Mouse (Mus musculus) left cerebral cortex, postnatal 14 days (tissue): ENCODE measurements around the gene Olfr1392. TPM values are rescaled to one million over a fixed set of nuclear protein-coding genes. Genes with fewer than 3 reads are reported as not detected.

Experiments
- DNase-seq, 2 experiments: peaks; one replicate each; pipeline ENCODE4 v3.0.0; 2021 to 2022; ENCODE audit warnings: low spot score in 2 of 2, mixed read lengths in 1 of 2
- intact Hi-C: fragments of 180-260 bp; cut with DNase I; formaldehyde crosslinking; loops from one replicate; pipeline ENCODE4 v1.15.1; 2025
- total RNA-seq, 2 experiments: library from RNA; stranded (reverse); gene quantifications; 2 replicates each; pipeline ENCODE4 v1.2.3; 2021

Olfr1392 gene
- total RNA-seq, 2 experiments from 2014 or later = 0.19 TPM; not detected in 1

DNA sequence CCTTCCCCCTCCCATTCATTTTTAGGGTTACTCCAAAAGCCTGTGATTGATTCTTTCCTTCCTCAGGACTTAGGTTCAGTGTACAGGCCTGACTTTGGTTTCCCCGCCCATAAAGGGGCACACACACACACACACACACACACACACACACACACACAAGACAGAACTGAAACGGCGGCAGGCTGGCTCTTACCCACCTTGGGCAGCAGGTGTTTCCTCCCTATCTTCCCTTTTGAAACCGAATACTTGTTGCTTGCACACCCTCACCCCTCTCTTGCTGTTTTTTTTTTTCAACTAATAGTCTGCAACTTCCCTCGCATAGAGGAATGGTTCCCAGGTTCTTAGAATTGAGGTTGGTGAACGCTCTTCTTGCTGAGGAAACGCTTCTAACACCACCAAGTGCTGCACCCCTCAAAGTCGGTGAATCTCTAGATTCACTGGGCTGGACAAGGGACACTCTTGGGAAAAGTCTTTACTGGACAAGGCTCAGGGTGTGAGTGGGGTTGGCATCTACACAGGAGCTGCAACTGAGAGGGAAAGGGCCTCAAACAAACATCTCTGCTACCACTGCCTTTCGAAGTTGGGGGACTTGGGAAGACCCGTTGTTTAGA lies 35.2 kb upstream of the Olfr1392 start:
- intact Hi-C loops = loop anchor here (2.0 to 10.0 kb wide), 4 partner anchors 47 to 435 kb away; partner anchors contain the start of genes Btnl9, Trim41 and Zfp62
- peak in 1 of 2 experiments; percentile 21 for DNase-seq

- DNase-seq = peak; percentile 54 to 68
- intact Hi-C loops = loop anchor here (5.0 kb wide), 1 partner anchor 63 kb away; the partner anchor contains the start of gene Btnl9
These were observed 34.4 kb upstream of the Olfr1392 start for GRCm38 (mm10) chr11:49250422-49251379.

GRCm38 (mm10) chr11:49251380-49251761 lies 33.7 kb upstream of the Olfr1392 start:
- DNase-seq = no peak
- intact Hi-C loops = loop anchor here (5.0 kb wide), 1 partner anchor 64 kb away; the partner anchor contains the start of gene Btnl9

DNA sequence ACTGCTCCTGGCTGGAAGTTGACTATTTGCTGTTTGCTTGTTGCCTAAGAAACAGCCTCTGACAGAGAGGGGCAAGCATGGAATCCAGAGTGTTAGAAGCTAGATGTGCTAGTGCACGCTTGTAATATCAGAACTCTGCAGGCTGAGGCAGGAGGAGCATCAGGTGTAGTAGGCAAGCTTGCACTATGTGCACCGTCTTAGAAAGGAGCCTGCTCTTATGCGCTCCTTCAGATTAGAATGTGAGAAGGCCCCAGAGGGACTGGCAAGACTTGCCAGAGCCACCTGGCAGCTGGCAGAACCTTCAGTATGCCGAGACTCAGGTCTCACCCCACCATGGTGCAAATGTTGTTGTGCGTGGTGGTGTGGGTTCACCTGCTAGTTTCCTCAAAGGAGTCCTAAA lies 33.0 kb upstream of the Olfr1392 start:
- intact Hi-C loops = loop anchor here (5.0 kb wide), 1 partner anchor 65 kb away; the partner anchor contains the start of gene Btnl9
- DNase-seq = no peak

DNA sequence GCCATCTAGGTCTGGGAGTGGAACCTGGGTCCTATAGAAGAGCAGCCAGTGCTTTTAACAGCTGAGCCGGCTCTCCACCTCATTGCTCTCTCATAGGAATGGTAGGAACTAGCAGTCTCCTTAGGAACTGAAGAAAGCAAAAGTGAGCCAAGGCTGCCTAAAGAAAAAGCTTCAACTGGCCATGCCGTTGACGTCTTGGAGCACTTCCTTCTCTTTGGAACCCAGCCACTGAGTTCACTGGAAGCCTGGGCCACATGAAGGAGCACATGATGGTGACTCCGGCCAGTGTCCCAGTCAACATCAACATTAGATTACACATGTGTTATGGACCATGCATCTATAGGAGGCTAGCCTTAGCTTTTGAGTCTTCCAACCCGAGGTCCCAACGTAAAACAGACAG lies 32.0 kb upstream of the Olfr1392 start:
- no peak for DNase-seq
- intact Hi-C loops = loop anchor here (5.0 kb wide), 1 partner anchor 66 kb away; the partner anchor contains the start of gene Btnl9

DNA sequence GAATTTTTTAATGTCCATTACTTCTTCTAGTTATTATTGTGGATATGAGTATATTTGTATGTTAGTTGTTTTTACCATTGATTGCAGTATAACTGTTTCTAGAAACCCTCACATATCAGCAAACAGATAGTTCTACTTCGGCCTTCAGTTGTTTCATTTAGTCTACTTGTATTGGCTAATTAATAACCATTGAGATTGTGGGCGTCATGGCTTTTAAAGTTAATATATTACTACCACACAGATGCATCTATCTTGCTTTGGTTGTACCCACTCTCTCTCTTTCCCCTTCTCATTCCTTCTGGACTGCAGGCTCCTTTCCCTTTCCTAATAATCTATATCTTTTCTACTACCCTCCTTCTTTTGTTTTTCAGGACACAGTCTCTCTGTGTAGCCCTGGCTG lies 25.8 kb upstream of the Olfr1392 start:
- intact Hi-C loops = no loop called here
- no peak for DNase-seq

- no peak for DNase-seq
- intact Hi-C loops = no loop called here
These were observed 25.3 kb upstream of the Olfr1392 start for GRCm38 (mm10) chr11:49259829-49260228.

DNA sequence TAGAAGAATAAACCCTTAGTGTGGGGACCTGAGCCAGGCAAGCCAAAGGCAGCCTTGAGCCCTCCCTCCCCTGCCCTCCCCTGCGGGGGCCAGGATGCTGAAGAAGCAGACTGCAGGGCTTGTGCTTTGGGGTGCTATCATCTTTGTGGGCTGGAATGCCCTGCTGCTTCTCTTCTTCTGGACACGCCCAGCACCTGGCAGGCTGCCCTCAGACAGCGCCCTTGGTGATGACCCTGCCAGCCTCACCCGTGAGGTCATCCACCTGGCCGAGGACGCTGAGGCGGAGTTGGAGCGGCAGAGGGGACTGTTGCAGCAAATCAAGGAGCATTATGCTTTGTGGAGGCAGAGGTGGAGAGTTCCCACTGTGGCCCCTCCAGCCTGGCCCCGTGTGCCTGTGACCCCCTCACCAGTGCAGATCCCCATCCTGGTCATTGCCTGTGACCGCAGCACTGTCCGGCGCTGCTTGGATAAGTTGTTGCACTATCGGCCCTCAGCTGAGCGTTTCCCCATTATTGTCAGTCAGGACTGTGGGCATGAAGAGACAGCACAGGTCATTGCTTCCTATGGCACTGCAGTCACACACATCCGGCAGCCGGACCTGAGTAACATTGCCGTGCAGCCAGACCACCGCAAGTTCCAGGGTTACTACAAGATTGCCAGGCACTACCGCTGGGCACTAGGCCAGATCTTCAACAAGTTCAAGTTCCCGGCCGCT lies 24.3 kb upstream of the Olfr1392 start:
- intact Hi-C loops = no loop called here
- DNase-seq = no peak

GRCm38 (mm10) chr11:49261313-49261855 lies 23.7 kb upstream of the Olfr1392 start:
- DNase-seq = no peak
- intact Hi-C loops = no loop called here

GRCm38 (mm10) chr11:49262286-49262685 lies 22.8 kb upstream of the Olfr1392 start:
- intact Hi-C loops = loop anchor here (2.0 kb wide), 1 partner anchor 53 kb away; no protein-coding TSS in a partner anchor
- no peak for DNase-seq

- intact Hi-C loops = loop anchor here (2.0 kb wide), 1 partner anchor 54 kb away; no protein-coding TSS in a partner anchor
- no peak for DNase-seq
These were observed 21.9 kb upstream of the Olfr1392 start for GRCm38 (mm10) chr11:49263149-49263548.

- intact Hi-C loops = no loop called here
- DNase-seq = no peak
These were observed 21.0 kb upstream of the Olfr1392 start for GRCm38 (mm10) chr11:49264081-49264480.

DNA sequence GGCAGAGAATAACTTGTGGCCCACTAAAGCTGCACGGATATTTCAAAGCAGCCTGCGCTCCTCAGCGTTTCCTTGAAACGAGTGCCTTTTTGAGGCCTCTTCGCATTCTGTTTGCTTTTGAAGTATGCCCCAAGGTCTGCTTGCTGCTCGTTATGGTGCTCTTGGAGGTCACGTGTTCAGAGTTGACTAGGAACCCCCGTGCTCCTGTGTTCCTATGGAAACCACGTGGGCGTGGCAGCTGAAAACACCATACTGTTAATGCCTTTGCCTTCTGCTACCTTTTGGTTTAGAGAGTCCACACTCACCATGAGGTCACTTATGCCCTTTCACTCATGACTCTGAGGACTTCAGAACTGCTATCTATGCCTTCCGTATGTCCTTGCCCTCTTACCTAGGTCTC lies 20.5 kb upstream of the Olfr1392 start:
- intact Hi-C loops = no loop called here

DNA sequence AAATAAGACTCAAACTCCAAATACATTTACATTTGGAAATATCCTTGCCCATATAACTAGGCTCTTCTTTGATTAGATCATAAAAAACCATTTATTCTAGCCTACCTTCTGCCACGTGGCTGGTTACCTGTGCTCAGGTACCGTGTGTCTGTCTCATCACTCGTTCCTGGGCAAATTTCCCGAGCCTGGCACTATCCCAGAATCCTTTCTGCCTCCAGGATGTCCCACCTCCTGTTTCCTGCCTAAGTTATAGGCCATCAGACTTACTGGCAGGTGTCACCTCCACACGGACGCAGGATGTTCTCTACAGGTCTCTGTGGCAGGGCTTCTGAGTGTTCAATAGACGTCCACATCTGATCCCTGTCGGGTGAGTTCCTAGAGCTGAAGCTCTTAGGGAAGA lies 20.0 kb upstream of the Olfr1392 start:
- intact Hi-C loops = no loop called here
- DNase-seq = no peak

More for the DNA sequence above, 20.5 kb upstream of the Olfr1392 start:
- DNase-seq = no peak

- intact Hi-C loops = no loop called here
- DNase-seq = no peak
These were observed 18.4 kb upstream of the Olfr1392 start for GRCm38 (mm10) chr11:49266671-49267070.

DNA sequence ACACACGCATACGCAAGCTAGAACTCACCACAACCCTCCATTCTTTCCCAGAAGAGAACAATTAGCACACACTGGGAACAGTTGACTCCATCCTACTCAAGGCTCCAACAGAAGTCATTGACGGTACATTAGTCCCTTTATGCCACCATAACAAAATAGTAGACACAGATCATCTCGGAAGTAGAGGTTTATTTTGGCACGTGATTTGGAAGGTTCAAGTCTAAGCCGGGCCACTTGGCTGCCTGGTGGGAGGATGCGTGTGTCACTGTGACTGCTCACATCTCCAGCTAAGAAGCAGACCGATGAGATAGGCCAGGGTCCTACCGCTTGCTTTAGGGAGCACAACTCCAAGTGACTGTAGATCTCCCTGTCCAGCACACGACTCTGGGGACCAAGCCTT lies 17.8 kb upstream of the Olfr1392 start:
- no peak for DNase-seq
- intact Hi-C loops = no loop called here

GRCm38 (mm10) chr11:49267970-49268579 lies 17.0 kb upstream of the Olfr1392 start:
- DNase-seq = no peak
- intact Hi-C loops = no loop called here

DNA sequence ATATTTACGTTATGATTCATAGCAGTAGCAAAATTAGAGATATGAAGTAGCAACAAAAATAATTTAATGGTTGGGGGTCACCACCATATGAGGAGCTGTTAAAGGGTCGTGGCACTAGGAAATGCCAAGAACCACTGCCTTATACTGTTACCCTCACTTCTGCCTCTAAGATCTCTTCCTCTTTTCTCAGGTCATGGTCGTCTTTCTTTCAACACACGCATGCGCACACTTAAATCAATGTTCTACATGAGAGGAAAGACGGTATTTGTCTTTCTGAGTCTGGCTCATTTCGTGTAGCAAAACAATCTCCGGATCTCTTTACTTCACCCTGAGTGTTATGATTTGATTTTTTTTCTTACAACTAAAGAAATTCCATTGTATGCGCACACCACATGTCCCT lies 15.3 kb upstream of the Olfr1392 start:
- intact Hi-C loops = loop anchor here (2.0 to 10.0 kb wide), 4 partner anchors 81 to 407 kb away; partner anchors contain the start of gene Olfr1396
- DNase-seq = no peak

- intact Hi-C loops = loop anchor here (2.0 to 10.0 kb wide), 4 partner anchors 82 to 408 kb away; partner anchors contain the start of gene Olfr1396
- DNase-seq = no peak
These were observed 14.7 kb upstream of the Olfr1392 start for GRCm38 (mm10) chr11:49270368-49270767.
